Mouse (Mus musculus): ENCODE data around the gene Cacnb4. TPM values are rescaled to one million over a fixed set of nuclear protein-coding genes. Genes with fewer than 3 reads are reported as not detected.

Cacnb4 gene
- polyA plus RNA-seq, 1 experiment from 2014 or later, result 15.0 TPM

GRCm38 (mm10) chr2:52537155-52537554, 139.5 kb downstream of the Cacnb4 start:
- Histone ChIP-seq H3K9ac (no peak overlapping the region), H3K36me3 (replicated peaks; ENCODE audit: control insufficient read depth, insufficient read depth) (no peaks in the 10 kb centered on the region; the same call in 1 of the 2 replicates), H3K4me3 (replicated peaks; ENCODE audit: low read length) (no peak overlapping the region), H3K27me3 (ENCODE audit: control insufficient read depth, insufficient read depth, low read length) (no peaks in the 10 kb centered on the region), H3K27ac (no peak overlapping the region), H3K9me3 (ENCODE audit: control insufficient read depth, low read length) (no peaks in the 10 kb centered on the region), H3K4me1 (replicated peaks; ENCODE audit: control insufficient read depth, insufficient read depth, low read length) (no peaks in the 10 kb centered on the region), H3K4me2 (replicated peaks) (no peak overlapping the region)
- no peak for ATAC-seq (ENCODE audit: low FRiP score)
- 93% methylated on average over 9 of the region's 9 CpGs for WGBS
- no peak for DNase-seq (ENCODE audit: low spot score)

- WGBS, result 94% methylated on average over 4 of the region's 4 CpGs
- H3K4me1 ChIP-seq (replicated peaks; ENCODE audit: control insufficient read depth, insufficient read depth, low read length), result no peaks in the 10 kb centered on the region
Observed at GRCm38 (mm10) chr2:52536511-52536910, 140.1 kb downstream of the Cacnb4 start.

GRCm38 (mm10) chr2:52533696-52534095, 142.9 kb downstream of the Cacnb4 start:
- DNase-seq (ENCODE audit: low spot score) (no peak), ATAC-seq (ENCODE audit: low FRiP score) (no peak)
- H3K4me2 ChIP-seq (replicated peaks), result no peak overlapping the region
- WGBS, result 79% methylated on average over 5 of the region's 5 CpGs
- no peak overlapping the region for H3K27ac ChIP-seq
- H3K9me3 ChIP-seq (ENCODE audit: control insufficient read depth, low read length), result no peaks in the 10 kb centered on the region
- no peak overlapping the region for H3K9ac ChIP-seq
- H3K27me3 ChIP-seq (ENCODE audit: control insufficient read depth, insufficient read depth, low read length), result no peaks in the 10 kb centered on the region
- no peaks in the 10 kb centered on the region; the same call in 1 of the 2 replicates for H3K36me3 ChIP-seq (replicated peaks; ENCODE audit: control insufficient read depth, insufficient read depth)
- no peaks in the 10 kb centered on the region for H3K4me1 ChIP-seq (replicated peaks; ENCODE audit: control insufficient read depth, insufficient read depth, low read length)
- H3K4me3 ChIP-seq (replicated peaks; ENCODE audit: low read length), result no peak overlapping the region

More at GRCm38 (mm10) chr2:52536511-52536910, 140.1 kb downstream of the Cacnb4 start:
- no peaks in the 10 kb centered on the region for H3K27me3 ChIP-seq (ENCODE audit: control insufficient read depth, insufficient read depth, low read length)
- H3K36me3 ChIP-seq (replicated peaks; ENCODE audit: control insufficient read depth, insufficient read depth), result no peaks in the 10 kb centered on the region; the same call in 1 of the 2 replicates
- H3K9me3 ChIP-seq (ENCODE audit: control insufficient read depth, low read length), result no peaks in the 10 kb centered on the region
- no peak overlapping the region for H3K4me2 ChIP-seq (replicated peaks)
- DNase-seq (ENCODE audit: low spot score) (no peak), ATAC-seq (ENCODE audit: low FRiP score) (no peak)
- no peak overlapping the region for H3K9ac ChIP-seq
- H3K4me3 ChIP-seq (replicated peaks; ENCODE audit: low read length), result no peak overlapping the region
- no peak overlapping the region for H3K27ac ChIP-seq

GRCm38 (mm10) chr2:52530521-52530920, 146.1 kb downstream of the Cacnb4 start:
- no peak overlapping the region for H3K27ac ChIP-seq
- H3K9ac ChIP-seq, result no peak overlapping the region
- H3K9me3 ChIP-seq (ENCODE audit: control insufficient read depth, low read length), result no peaks in the 10 kb centered on the region
- 91% methylated on average over 2 of the region's 2 CpGs for WGBS
- H3K27me3 ChIP-seq (ENCODE audit: control insufficient read depth, insufficient read depth, low read length), result no peaks in the 10 kb centered on the region
- H3K4me1 ChIP-seq (replicated peaks; ENCODE audit: control insufficient read depth, insufficient read depth, low read length), result no peaks in the 10 kb centered on the region
- no peaks in the 10 kb centered on the region for H3K36me3 ChIP-seq (replicated peaks; ENCODE audit: control insufficient read depth, insufficient read depth)
- no peak for ATAC-seq (ENCODE audit: low FRiP score)
- no peak overlapping the region for H3K4me2 ChIP-seq (replicated peaks)
- H3K4me3 ChIP-seq (replicated peaks; ENCODE audit: low read length), result no peak overlapping the region
- no peak for DNase-seq (ENCODE audit: low spot score)

GRCm38 (mm10) chr2:52529245-52529644, 147.4 kb downstream of the Cacnb4 start:
- H3K27ac ChIP-seq, result no peak overlapping the region
- ATAC-seq (ENCODE audit: low FRiP score) (no peak), DNase-seq (ENCODE audit: low spot score) (no peak)
- no peak overlapping the region for H3K4me2 ChIP-seq (replicated peaks)
- H3K4me1 ChIP-seq (replicated peaks; ENCODE audit: control insufficient read depth, insufficient read depth, low read length), result no peaks in the 10 kb centered on the region
- H3K27me3 ChIP-seq (ENCODE audit: control insufficient read depth, insufficient read depth, low read length), result no peaks in the 10 kb centered on the region
- no peak overlapping the region for H3K9ac ChIP-seq
- no peak overlapping the region for H3K4me3 ChIP-seq (replicated peaks; ENCODE audit: low read length)
- 90% methylated on average over 7 of the region's 7 CpGs for WGBS
- no peaks in the 10 kb centered on the region for H3K9me3 ChIP-seq (ENCODE audit: control insufficient read depth, low read length)
- H3K36me3 ChIP-seq (replicated peaks; ENCODE audit: control insufficient read depth, insufficient read depth), result no peaks in the 10 kb centered on the region

GRCm38 (mm10) chr2:52525876-52526592, 150.6 kb downstream of the Cacnb4 start:
- 88% methylated on average over 11 of the region's 11 CpGs for WGBS
- no peaks in the 10 kb centered on the region for H3K36me3 ChIP-seq (replicated peaks; ENCODE audit: control insufficient read depth, insufficient read depth)
- H3K27ac ChIP-seq, result no peak overlapping the region

GRCm38 (mm10) chr2:52523056-52523715, 153.4 kb downstream of the Cacnb4 start:
- Histone ChIP-seq H3K4me1 (replicated peaks; ENCODE audit: control insufficient read depth, insufficient read depth, low read length) (no peaks in the 10 kb centered on the region), H3K4me3 (replicated peaks; ENCODE audit: low read length) (no peak overlapping the region), H3K9ac (no peak overlapping the region), H3K27me3 (ENCODE audit: control insufficient read depth, insufficient read depth, low read length) (no peaks in the 10 kb centered on the region), H3K27ac (no peak overlapping the region), H3K4me2 (replicated peaks) (no peak overlapping the region), H3K9me3 (ENCODE audit: control insufficient read depth, low read length) (no peaks in the 10 kb centered on the region), H3K36me3 (replicated peaks; ENCODE audit: control insufficient read depth, insufficient read depth) (no peaks in the 10 kb centered on the region; the same call in 1 of the 2 replicates)
- DNase-seq (ENCODE audit: low spot score) (no peak), ATAC-seq (ENCODE audit: low FRiP score) (no peak)
- whole genome bisulfite sequencing, result 91% methylated on average over 7 of the region's 7 CpGs

More at GRCm38 (mm10) chr2:52525876-52526592, 150.6 kb downstream of the Cacnb4 start:
- H3K9ac ChIP-seq, result no peak overlapping the region
- no peak overlapping the region for H3K4me2 ChIP-seq (replicated peaks)
- ATAC-seq (ENCODE audit: low FRiP score) (no peak), DNase-seq (ENCODE audit: low spot score) (no peak)
- no peaks in the 10 kb centered on the region for H3K9me3 ChIP-seq (ENCODE audit: control insufficient read depth, low read length)
- H3K4me3 ChIP-seq (replicated peaks; ENCODE audit: low read length), result no peak overlapping the region
- H3K27me3 ChIP-seq (ENCODE audit: control insufficient read depth, insufficient read depth, low read length), result no peaks in the 10 kb centered on the region
- H3K4me1 ChIP-seq (replicated peaks; ENCODE audit: control insufficient read depth, insufficient read depth, low read length), result no peaks in the 10 kb centered on the region

- Histone ChIP-seq H3K4me1 (replicated peaks; ENCODE audit: control insufficient read depth, insufficient read depth, low read length) (no peaks in the 10 kb centered on the region), H3K9me3 (ENCODE audit: control insufficient read depth, low read length) (no peaks in the 10 kb centered on the region), H3K4me3 (replicated peaks; ENCODE audit: low read length) (no peak overlapping the region), H3K27ac (no peak overlapping the region), H3K36me3 (replicated peaks; ENCODE audit: control insufficient read depth, insufficient read depth) (no peaks in the 10 kb centered on the region; the same call in 1 of the 2 replicates), H3K9ac (no peak overlapping the region), H3K27me3 (ENCODE audit: control insufficient read depth, insufficient read depth, low read length) (no peaks in the 10 kb centered on the region), H3K4me2 (replicated peaks) (no peak overlapping the region)
- ATAC-seq (ENCODE audit: low FRiP score) (no peak), DNase-seq (ENCODE audit: low spot score) (no peak)
- 94% methylated on average over 1 of the region's 1 CpGs for WGBS
Observed at GRCm38 (mm10) chr2:52521012-52521411, 155.6 kb downstream of the Cacnb4 start.

- H3K27me3 ChIP-seq (ENCODE audit: control insufficient read depth, insufficient read depth, low read length), result no peaks in the 10 kb centered on the region
Observed at GRCm38 (mm10) chr2:52518740-52519139, 157.9 kb downstream of the Cacnb4 start.

More at GRCm38 (mm10) chr2:52518740-52519139, 157.9 kb downstream of the Cacnb4 start:
- H3K9me3 ChIP-seq (ENCODE audit: control insufficient read depth, low read length), result no peaks in the 10 kb centered on the region
- H3K27ac ChIP-seq, result no peak overlapping the region
- 97% methylated on average over 4 of the region's 4 CpGs for WGBS
- H3K4me1 ChIP-seq (replicated peaks; ENCODE audit: control insufficient read depth, insufficient read depth, low read length), result 0 out of 2 replicates have a peak, but pooled peaks cover 4% of the 10 kb centered on the region
- DNase-seq (ENCODE audit: low spot score) (no peak), ATAC-seq (ENCODE audit: low FRiP score) (no peak)
- no peaks in the 10 kb centered on the region; the same call in 1 of the 2 replicates for H3K36me3 ChIP-seq (replicated peaks; ENCODE audit: control insufficient read depth, insufficient read depth)
- H3K4me2 ChIP-seq (replicated peaks), result no peak overlapping the region
- H3K9ac ChIP-seq, result no peak overlapping the region
- no peak overlapping the region for H3K4me3 ChIP-seq (replicated peaks; ENCODE audit: low read length)
